Mouse (Mus musculus) adrenal gland, adult 18-20 months (tissue): ENCODE measurements around the gene Abcc5. TPM values are rescaled to one million over a fixed set of nuclear protein-coding genes. Genes with fewer than 3 reads are reported as not detected.
"Not testable (repeated sequence)": the region's sequence is repeated elsewhere in the genome, so short reads cannot be mapped to it uniquely, and the experiment has no call there.

Source experiments
- DNase-seq, 2 experiments: peaks; one replicate each; pipeline ENCODE4 v3.0.0; 2021 to 2022; ENCODE audit warnings: low spot score in 2 of 2
- long read RNA-seq, 2 experiments: library from polyadenylated mRNA; stranded (forward); transcript quantifications; one replicate each; pipeline ENCODE4 v2.0.0; 2021
- total RNA-seq, 2 experiments: library from RNA; stranded (reverse); gene quantifications; 1 replicate in 1 of 2; 2 replicates in 1 of 2; pipeline ENCODE4 v1.2.3; 2021

Gene Abcc5
- total RNA-seq = 10 to 100 TPM; 77.9 to 95.5 TPM
- long read RNA-seq, experiment 1, full-length matches to known transcripts = 8 of 23 reads
- long read RNA-seq, experiment 1, partial matches to known transcripts = 7 of 23 reads
- long read RNA-seq, experiment 1, other reads (novel, unspliced or antisense) = 8 of 23 reads
- long read RNA-seq, experiment 2, full-length matches to known transcripts = 7 of 27 reads
- long read RNA-seq, experiment 2, partial matches to known transcripts = 7 of 27 reads
- long read RNA-seq, experiment 2, other reads (novel, unspliced or antisense) = 13 of 27 reads

DNA sequence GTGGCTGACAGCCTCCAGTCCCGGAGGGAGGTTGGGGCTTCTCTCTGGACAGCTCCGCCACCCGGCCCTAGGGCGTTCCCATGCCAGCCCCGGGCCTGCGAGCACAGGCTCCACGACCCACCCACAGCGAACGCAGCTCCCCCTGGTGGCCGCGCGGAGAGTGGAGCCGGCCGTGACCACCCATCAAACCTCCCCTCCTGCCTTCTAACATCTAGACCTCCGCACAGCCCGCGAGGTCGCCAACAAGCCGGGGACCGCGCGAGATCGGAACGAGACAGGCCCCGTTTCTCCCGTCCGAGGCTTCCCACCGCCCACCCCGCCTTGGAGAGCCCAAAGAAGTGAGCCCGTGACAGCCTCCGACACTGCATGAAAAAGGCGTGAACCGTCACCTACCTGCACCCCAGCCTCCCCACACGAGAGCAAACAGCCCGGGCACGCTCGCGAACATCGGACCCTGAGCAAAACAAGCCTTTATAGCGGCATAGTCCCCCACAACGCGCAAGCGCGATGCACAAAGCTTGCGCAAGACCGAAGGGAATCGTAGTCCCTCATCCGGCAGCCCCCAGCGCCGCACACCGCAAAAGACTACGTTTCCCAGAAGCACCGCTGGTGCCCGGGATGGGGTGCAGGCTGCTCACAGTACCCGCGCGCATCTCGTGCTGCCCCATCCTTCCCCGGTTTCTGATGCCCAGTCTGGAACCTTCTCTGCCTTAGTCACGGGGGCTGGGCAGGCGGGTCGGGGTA is at the start of gene Abcc5:
TSS of gene Abcc5 (minus strand) at position 540 of the 744 bp plus-strand sequence.
- DNase-seq = peak; percentile 88 to 92

GRCm38 (mm10) chr16:20475335-20475734 is 49.1 kb upstream of the Abcc5 start:
- DNase-seq = no peak

DNA sequence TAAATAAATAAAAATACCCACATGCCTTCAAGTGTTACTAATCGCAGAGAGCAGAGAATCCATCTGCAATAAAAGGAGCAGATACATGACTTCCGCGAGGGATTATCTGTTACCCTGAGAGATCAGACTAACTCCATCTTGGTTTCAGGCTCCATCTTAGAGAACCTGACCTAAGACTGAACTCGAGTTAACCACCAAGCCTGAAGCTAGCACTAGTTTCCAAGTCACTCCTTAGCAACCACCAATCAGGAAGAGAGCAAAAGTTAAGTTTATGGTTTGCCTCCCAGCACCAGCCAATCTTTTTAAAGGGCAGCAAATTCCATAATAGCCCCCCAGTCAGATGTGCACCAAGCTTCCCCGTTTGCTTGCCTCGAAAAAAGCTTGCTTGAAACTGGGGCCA is 48.6 kb upstream of the Abcc5 start:
- DNase-seq = no peak

GRCm38 (mm10) chr16:20474211-20474610 is 48.0 kb upstream of the Abcc5 start:
- peak; percentile 43 to 68 for DNase-seq

- DNase-seq = no peak
These were observed 47.6 kb upstream of the Abcc5 start for GRCm38 (mm10) chr16:20473748-20474147.

- DNase-seq = no peak
These were observed 45.5 kb upstream of the Abcc5 start for GRCm38 (mm10) chr16:20471686-20472085.

- DNase-seq = no peak
These were observed 44.8 kb upstream of the Abcc5 start for GRCm38 (mm10) chr16:20470981-20471380.

GRCm38 (mm10) chr16:20464725-20465124 is 38.5 kb upstream of the Abcc5 start:
- DNase-seq = no peak

DNA sequence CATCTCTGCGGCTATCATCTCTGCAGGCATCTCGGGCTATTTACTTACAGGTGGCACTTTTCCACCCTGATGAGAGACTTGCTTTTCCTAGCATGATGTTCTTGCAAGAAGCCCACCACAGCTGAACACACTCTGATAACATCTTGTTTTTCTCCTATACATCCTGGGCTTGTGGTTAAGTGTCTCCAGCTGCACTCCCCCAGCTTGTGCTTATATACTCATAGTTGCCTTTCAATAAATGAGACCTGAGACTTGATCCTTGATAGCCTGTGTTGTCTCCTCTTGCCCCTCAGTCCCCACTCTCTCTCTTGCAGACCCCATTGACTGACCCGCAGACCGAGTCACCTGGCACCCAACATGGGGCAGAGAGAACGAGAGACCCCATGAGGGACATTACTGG is 32.5 kb upstream of the Abcc5 start:
- DNase-seq = not testable (repeated sequence)

DNA sequence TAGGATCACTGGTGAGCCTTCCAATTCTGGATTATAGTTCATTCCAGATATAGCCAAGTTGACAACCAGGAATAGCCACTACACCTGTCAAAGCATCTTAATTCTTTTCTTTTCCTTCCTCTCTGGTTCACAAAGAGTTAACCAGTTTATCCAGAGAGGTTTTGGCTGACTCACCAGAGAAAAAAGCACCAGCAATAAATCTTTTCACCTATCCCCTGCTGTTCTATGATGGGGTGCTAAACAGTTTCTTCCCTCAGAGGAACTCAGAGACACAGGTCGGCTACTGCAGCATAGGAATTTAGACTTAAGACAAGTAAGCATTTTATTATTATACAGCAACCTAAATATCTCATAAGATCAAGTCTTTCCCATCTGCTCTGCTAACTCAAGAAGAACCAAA is 29.9 kb upstream of the Abcc5 start:
- DNase-seq = no peak

- DNase-seq = no peak
These were observed 28.0 kb upstream of the Abcc5 start for GRCm38 (mm10) chr16:20454155-20454654.

GRCm38 (mm10) chr16:20451774-20452173 is 25.6 kb upstream of the Abcc5 start:
- no peak for DNase-seq

DNA sequence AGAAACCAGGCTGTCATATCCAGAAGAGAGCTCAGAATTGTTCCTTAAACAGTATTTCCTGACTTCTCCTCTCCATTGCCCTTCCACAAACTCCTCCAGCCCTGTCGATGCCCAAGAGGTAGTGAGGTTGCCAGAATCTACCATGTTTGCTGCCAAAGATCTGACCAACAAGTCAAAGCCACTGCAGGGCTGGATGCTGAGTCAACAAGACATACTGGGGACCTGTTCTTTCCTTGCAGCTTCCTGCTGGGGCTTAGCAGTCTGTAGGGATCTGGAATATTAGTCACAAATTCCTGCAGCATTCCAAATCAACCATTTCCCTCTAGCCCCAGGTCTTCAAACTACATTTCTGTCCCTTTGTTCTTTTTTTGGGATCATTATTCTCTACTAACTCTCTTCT is 19.7 kb upstream of the Abcc5 start:
- DNase-seq = no peak

DNA sequence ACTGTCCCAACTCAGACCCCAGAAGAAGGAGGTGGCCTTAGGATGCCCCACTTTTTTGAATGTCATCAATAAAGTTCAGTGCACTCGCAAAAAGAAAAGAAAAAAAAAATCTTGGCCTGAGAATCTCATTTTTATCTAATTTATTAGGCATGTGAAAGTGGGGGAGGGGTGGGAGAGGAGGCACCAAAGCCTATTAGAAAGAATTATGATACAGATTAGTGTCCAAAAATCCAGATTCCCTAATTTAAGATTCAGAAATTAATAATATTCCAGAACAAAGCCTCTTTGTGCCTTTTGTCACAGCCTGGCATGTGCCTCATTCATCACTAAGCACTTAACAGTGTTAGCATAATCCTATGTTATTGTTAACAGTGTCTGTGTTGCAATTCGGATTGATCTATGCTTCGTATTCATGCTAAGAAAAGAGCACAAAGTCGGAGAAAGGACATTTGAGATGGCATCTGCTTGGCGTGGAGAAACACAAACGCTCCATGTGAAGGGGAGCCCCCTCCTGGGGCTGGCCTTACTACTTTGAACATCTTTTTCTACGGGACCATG is 18.7 kb upstream of the Abcc5 start:
- no peak for DNase-seq

- no peak for DNase-seq
These were observed 16.7 kb upstream of the Abcc5 start for GRCm38 (mm10) chr16:20442871-20443270.

DNA sequence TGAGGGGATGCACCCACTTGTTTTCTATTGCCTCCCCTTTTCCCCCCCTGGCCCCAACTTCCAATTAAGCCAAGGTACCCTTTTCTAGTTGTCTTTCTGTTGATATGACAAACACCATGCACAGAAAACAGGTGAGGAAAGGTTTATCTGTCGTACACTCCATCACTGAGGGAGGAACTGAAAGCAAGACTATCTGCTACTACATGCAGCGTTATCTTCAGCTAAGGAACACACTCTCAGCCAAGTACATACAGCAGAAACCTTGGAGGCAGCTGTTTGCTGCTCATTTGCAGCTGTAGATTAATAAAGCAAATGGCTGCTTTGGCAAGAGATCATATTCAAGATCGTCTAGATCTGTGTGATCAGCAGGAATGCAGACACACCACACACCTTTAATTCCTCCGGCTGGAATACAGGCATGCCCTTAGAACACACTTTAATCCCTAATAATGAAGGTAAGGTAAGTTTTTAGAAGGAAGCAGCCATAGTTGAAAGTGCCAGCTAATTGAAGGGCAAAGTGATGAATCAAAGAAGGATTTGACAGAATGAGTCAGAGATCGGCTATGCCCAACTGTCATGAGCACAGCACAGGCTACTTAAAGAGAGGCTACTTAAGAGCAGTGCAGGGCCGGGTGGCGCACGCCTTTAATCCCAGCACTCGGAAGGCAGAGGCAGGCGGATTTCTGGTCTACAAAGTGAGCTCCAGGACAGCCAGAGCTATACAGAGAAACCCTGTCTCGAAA is 12.7 kb upstream of the Abcc5 start:
- DNase-seq = no peak

DNA sequence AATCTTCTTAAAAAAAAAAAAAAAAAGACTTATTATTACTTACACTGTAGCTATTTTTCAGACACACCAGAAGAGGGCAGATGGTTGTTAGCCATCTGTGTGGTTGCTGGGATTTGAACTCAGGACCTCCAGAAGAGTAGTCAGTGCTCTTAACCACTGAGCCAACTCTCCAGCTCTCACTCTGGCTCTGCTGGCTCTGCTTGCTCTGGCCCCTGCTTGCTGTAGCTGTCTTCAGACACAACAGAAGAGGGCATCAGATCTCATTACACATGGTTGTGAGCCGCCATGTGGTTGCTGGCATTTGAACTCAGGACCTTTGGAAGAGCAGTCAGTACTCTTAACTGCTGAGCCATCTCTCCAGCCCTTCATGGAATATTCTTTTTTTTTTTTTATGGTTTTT is 11.9 kb upstream of the Abcc5 start:
- DNase-seq = not testable (repeated sequence)

- no peak for DNase-seq
These were observed 10.1 kb upstream of the Abcc5 start for GRCm38 (mm10) chr16:20436281-20436680.

DNA sequence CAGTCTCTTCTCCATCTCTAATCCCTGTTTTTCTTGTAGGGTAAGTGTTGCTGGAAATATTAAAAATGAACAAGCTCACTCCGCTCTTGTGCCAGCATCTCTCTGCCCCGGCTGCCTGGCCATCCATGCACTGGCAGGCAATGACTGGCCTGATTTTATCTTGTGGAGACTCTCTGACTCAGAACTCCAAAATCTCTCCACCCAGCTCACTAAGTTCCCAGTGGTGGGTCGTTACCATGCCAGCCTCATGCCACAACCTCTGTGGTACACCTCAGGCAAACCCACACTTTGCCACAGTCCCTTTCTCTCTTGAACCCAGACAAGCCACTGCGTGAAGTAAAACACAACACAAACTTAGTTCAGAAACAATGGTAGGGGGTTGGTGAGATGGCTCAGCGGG is 3.1 kb upstream of the Abcc5 start:
- no peak for DNase-seq

DNA sequence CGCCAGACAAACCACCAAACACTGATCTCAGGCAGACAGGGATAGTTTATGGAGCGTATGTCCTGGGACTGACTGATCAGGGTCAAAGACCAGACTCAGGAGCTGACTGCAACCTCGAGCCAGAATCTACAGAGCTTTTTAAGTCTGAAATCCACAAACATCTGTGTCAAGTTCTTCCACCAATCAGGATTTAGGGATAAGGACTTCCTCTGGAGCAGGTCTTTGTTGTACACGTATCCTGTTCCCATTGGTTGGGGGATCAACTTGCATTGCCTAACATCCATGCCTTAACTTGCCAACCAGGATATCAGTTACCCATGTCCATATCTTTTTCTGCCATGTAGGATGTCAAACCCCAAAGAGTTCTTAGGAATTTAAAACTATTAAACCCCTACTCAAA is 1.4 kb upstream of the Abcc5 start:
- DNase-seq = no peak
